Mouse (Mus musculus) urinary bladder, adult 18-20 months (tissue): ENCODE data around the gene Kras.

Source experiments
- DNase-seq, 2 experiments: peaks; one replicate each; pipeline ENCODE4 v3.0.0; 2022; ENCODE audit warnings: low spot score in 2 of 2, mixed read lengths in 2 of 2

Gene Kras

GRCm38 (mm10) chr6:145250185-145250791 is at the start of gene Kras:
Kras (minus strand) TSS chr6:145250239.
- DNase-seq, result peak; percentile 85 to 86

- no peak for DNase-seq
Measured at GRCm38 (mm10) chr6:145297626-145298025, 47.6 kb upstream of the Kras start.

- DNase-seq, result no peak
Measured at GRCm38 (mm10) chr6:145296979-145297378, 46.9 kb upstream of the Kras start.

GRCm38 (mm10) chr6:145295171-145295570 is 45.1 kb upstream of the Kras start:
- no peak for DNase-seq

GRCm38 (mm10) chr6:145293156-145293555 is 43.1 kb upstream of the Kras start:
- no peak for DNase-seq

- DNase-seq, result peak in 1 of 2 experiments; percentile 20
Measured at GRCm38 (mm10) chr6:145291383-145292289, 41.6 kb upstream of the Kras start.

- no peak for DNase-seq
Measured at GRCm38 (mm10) chr6:145285656-145286055, 35.6 kb upstream of the Kras start.

- no peak for DNase-seq
Measured at GRCm38 (mm10) chr6:145284286-145284685, 34.2 kb upstream of the Kras start.

GRCm38 (mm10) chr6:145277138-145277763 is 27.2 kb upstream of the Kras start:
- DNase-seq, result no peak

- peak in 1 of 2 experiments; percentile 51 for DNase-seq
Measured at GRCm38 (mm10) chr6:145276265-145276780, 26.3 kb upstream of the Kras start.

- DNase-seq, result no peak
Measured at GRCm38 (mm10) chr6:145275586-145276219, 25.7 kb upstream of the Kras start.

GRCm38 (mm10) chr6:145273971-145274620 is 24.1 kb upstream of the Kras start:
- peak in 1 of 2 experiments; percentile 30 for DNase-seq

- no peak for DNase-seq
Measured at GRCm38 (mm10) chr6:145272142-145272937, 22.3 kb upstream of the Kras start.

GRCm38 (mm10) chr6:145269313-145269845 is 19.3 kb upstream of the Kras start:
- no peak for DNase-seq

GRCm38 (mm10) chr6:145267692-145268091 is 17.7 kb upstream of the Kras start:
- DNase-seq, result no peak

- DNase-seq, result no peak
Measured at GRCm38 (mm10) chr6:145262314-145262713, 12.3 kb upstream of the Kras start.

- no peak for DNase-seq
Measured at GRCm38 (mm10) chr6:145256701-145257073, 6.6 kb upstream of the Kras start.

GRCm38 (mm10) chr6:145255952-145256700 is 6.1 kb upstream of the Kras start:
- DNase-seq, result no peak

GRCm38 (mm10) chr6:145250820-145251219 is 781 bp upstream of the Kras start:
- DNase-seq, result no peak
